Mouse (Mus musculus) c-Kit-positive CD71-positive TER-119-negative erythroid progenitor cells, embryonic 14.5 days (primary cell): Measurements from ENCODE around the gene Inpp5k.

Experiments used
- DNase-seq: peaks from one replicate; pipeline ENCODE4 v3.0.0-alpha.2; 2013; ENCODE audit warnings: low read depth

The Inpp5k gene

GRCm38 (mm10) chr11:75654471-75655390, 23.9 kb downstream of the Inpp5k start:
- DNase-seq: peak; percentile 75

DNA sequence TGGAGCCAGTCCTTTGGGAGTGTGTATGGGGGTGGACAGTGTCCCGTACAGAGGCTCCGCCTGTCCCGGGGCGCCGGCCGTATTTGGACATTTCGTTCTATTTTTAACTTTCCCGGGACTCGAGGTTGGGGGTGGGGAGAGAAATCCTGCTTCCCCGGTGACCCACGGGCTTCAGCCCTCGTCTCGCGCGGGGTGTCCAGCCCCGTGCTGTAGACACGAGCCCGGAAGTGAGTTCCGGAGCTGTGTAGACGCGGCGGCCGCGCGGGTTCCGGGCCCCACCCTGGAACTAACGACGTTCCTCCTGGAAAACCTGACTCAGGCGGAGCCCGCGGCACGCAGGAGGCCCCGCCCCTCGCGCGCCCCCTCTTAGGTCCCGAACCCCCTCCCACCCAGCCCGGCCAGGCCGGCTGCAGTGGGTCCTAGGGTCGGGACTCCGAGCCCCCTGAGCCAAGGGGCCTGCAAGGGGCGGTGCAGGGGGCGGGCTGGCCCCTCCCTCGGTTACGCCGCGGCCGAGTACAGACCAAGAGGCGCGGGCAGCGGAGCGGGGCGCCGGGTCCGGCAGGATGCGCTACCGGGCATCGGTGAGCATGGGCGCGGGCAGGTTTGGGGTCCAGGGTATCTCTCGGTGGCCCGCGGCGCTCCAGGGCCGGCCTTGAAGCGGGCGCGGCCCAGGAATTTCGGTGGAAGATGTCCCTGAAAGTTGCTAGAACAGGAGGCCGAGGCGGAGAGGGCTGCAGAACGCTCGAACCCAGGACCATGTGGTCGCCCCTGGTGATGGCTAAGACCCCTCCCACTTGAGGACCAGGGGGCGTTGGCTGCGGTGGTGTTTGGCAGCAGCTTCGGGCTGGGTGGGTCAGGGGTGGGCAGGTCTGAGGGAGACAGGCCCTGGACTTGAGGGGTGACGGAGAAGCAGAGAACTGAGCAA, 25.1 kb downstream of the Inpp5k start:
- DNase-seq: peak; percentile 45

GRCm38 (mm10) chr11:75656621-75657590, 26.1 kb downstream of the Inpp5k start:
- DNase-seq: no peak

DNA sequence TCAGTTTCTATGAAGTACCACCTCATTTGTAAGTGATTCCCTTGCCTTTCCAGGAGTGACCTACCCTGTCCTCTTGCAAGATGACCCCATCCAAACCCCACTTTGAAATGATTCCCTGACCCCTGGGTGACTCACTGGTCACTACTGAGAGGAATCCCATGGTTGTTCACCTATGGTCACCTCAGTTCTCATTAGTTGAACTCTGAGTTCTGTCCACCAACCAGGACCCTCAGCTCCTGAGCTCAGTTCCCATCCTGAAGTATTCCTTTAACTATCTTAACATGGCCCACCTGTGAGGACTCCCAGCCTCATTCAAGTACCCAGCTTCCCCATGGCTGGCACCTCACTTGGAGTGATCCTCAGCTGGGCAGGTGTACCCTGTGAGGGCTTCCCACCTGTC, 27.1 kb downstream of the Inpp5k start:
- no peak for DNase-seq

- DNase-seq: no peak
These were observed 27.5 kb downstream of the Inpp5k start for GRCm38 (mm10) chr11:75658311-75658710.

GRCm38 (mm10) chr11:75658996-75659750, 28.4 kb downstream of the Inpp5k start:
- DNase-seq: no peak

DNA sequence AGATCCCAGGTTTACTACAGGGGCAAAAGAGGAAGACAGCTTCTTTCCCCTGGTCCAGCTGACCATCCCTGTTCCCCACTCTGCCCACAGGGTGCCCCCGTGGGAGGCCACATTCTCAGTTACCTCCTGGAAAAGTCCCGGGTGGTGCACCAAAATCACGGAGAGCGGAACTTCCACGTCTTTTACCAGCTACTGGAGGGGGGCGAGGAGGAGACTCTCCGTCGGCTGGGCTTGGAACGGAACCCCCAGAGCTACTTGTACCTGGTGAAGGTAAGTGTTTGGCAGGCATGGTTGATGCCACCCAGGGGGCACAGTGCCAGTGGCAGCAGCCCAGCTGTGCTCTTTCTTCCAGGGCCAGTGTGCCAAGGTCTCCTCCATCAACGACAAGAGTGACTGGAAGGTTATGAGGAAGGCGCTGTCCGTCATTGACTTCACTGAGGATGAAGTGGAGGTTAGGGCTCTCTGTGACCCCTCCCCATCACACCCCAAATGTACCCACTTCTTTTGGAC, 29.3 kb downstream of the Inpp5k start:
- no peak for DNase-seq

DNA sequence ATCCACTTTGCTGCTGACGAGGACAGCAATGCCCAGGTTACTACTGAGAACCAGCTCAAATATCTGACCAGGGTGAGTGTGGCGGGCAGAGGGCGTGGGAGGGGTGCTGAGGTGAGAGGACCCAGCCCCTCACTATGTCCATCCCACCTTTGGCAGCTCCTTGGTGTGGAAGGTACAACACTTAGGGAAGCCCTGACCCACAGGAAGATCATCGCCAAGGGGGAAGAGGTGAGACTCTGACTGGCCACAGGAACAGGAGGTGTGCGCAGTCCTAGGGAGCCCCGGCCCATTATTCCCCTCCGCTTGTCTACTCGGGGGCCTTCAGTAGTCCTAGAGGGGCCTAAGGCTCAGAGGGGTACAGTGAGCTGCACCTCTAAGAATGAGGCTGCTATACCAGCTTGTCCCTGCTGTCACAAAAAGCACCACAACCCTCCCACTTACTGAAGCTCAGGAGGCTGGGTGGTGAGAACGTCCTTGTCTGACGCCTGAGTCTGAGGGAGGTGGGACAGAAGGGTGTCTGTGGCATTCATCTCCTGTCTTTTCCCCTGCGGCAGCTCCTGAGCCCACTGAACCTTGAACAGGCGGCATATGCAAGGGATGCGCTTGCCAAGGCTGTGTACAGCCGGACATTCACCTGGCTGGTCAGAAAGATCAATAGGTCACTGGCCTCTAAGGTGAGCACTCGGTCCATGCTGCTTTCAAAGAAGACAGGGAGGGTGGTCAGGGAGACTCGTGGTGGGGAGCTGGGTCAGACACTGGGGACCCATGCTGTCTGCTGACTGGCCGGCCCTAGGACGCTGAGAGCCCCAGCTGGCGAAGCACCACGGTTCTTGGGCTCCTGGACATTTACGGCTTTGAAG, 30.4 kb downstream of the Inpp5k start:
- DNase-seq: no peak

GRCm38 (mm10) chr11:75662131-75662530, 31.3 kb downstream of the Inpp5k start:
- no peak for DNase-seq

DNA sequence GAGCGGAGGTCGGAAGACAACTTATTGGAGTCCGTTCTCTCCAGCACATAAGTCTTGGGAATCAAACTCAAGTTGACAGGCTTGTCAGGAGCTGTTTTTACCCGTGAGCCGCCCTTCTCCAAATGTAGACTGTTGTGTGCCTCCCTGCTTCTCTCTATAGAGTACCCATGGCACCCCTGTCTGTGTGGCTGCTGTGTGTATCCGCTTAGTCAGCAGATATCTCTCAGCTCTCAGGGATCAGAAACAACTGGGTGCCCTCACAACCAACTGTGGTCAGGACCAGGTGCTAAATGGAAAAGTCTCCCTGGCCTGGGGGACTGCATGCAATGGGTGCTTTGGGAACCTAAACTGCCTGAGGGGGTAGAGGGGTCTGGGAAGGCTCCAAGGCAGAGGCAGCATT, 35.5 kb downstream of the Inpp5k start:
- DNase-seq: no peak

- no peak for DNase-seq
These were observed 37.8 kb downstream of the Inpp5k start for GRCm38 (mm10) chr11:75668621-75669020.

DNA sequence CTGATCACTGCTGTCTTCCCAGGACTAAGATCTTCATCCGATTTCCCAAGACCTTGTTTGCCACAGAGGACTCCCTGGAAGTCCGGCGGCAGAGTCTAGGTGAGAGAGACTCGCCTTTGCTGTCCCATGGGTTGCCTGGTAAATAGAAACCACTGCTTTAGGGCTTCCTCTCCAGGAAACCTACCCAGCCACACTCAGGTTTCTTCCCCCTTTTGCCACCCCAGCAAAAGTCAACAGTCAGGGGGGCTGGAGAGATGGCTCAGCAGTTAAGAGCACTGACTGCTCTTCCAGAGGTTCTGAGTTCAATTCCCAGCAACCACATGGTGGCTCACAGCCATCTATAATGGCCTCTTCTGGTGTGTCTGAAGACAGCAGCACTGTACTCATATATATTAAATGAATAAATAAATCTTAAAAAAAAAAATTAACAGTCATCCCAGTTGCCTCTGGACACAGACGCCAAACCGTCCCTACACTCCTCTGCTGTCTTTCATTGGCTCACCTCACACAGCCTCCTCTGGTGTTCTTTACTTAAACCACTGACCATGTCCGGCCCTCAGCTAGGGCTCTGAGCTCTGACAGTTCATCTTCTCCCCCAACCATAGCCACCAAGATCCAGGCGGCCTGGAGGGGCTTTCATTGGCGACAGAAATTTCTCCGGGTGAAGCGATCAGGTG, 38.5 kb downstream of the Inpp5k start:
- DNase-seq: no peak

DNA sequence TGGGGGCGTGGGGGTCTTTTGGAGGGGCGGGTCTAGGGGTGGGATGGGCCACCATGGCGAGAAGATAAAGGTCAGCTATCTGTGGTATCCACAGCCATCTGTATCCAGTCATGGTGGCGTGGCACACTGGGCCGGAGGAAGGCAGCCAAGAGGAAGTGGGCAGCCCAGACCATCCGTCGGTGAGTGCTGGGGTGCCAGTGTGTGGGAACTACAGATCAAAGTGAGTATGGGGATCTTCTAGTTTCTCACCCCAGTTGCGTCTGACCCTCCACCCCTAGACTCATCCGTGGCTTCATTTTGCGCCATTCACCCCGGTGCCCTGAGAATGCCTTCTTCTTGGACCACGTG, 39.0 kb downstream of the Inpp5k start:
- DNase-seq: no peak

DNA sequence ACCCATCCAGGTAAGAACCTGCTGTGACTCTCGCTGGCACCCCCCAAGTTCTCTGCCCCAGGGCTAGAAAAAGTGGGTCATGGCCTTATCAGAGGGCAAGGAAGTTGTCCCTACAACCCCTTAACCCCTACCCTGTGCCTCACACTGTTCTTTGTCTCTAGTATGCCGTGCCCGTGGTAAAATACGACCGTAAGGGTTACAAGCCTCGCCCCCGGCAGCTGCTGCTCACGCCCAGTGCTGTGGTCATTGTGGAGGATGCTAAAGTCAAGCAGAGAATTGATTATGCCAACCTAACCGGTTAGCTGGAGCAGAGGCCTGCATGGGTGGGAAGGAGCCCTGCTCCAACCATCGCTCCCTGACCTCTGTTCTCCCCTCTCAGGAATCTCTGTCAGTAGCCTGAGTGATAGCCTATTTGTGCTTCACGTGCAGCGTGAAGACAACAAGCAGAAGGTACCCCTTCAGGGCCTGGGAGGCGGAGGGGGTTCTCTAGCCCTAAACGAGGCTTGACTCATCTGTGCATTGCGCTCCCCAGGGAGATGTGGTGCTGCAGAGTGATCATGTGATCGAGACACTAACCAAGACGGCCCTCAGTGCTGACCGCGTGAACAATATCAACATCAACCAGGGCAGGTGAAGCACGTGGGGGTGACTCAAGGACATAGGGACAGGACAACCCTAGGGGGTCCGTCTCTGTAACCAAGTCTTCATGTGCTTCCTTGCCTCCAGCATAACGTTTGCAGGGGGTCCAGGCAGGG, 40.8 kb downstream of the Inpp5k start:
- DNase-seq: no peak

GRCm38 (mm10) chr11:75673411-75673810, 42.6 kb downstream of the Inpp5k start:
- DNase-seq: no peak

GRCm38 (mm10) chr11:75674875-75675274, 44.1 kb downstream of the Inpp5k start:
- DNase-seq: no peak

GRCm38 (mm10) chr11:75677881-75678746, 47.3 kb downstream of the Inpp5k start:
- no peak for DNase-seq
